Mouse (Mus musculus): ENCODE data around the gene Cir1.
A peak's percentile ranks its signal among the peaks of the same experiment; 100 is the strongest.

The Cir1 gene

GRCm38 (mm10) chr2:73312152-73313116 lies at the start of gene Cir1, which contains the start of gene Scrn3:
Gene Cir1, minus strand, starts transcription at chr2:73312701.
Gene Scrn3, plus strand, starts transcription at chr2:73312601.
- DNase-seq, result peak; percentile 92

- DNase-seq, result no peak
These were observed 48.0 kb upstream of the Cir1 start for GRCm38 (mm10) chr2:73360536-73360935.

GRCm38 (mm10) chr2:73359941-73360340 lies 47.4 kb upstream of the Cir1 start:
- no peak for DNase-seq

- no peak for DNase-seq
These were observed 44.5 kb upstream of the Cir1 start for GRCm38 (mm10) chr2:73357004-73357403.

- peak; percentile 8 for DNase-seq
These were observed 39.5 kb upstream of the Cir1 start for GRCm38 (mm10) chr2:73351927-73352374.

- no peak for DNase-seq
These were observed 39.0 kb upstream of the Cir1 start for GRCm38 (mm10) chr2:73351496-73351895.

- no peak for DNase-seq
These were observed 35.7 kb upstream of the Cir1 start for GRCm38 (mm10) chr2:73348221-73348620.

GRCm38 (mm10) chr2:73347766-73348165 lies 35.3 kb upstream of the Cir1 start:
- DNase-seq, result no peak

GRCm38 (mm10) chr2:73347136-73347535 lies 34.6 kb upstream of the Cir1 start:
- DNase-seq, result no peak

GRCm38 (mm10) chr2:73346345-73347086 lies 34.0 kb upstream of the Cir1 start:
- DNase-seq, result no peak

GRCm38 (mm10) chr2:73345204-73345603 lies 32.7 kb upstream of the Cir1 start:
- DNase-seq, result no peak

GRCm38 (mm10) chr2:73343701-73344100 lies 31.2 kb upstream of the Cir1 start:
- no peak for DNase-seq

- no peak for DNase-seq
These were observed 25.9 kb upstream of the Cir1 start for GRCm38 (mm10) chr2:73338415-73338814.

- DNase-seq, result no peak
These were observed 23.4 kb upstream of the Cir1 start for GRCm38 (mm10) chr2:73335949-73336348.

- DNase-seq, result peak; percentile 51
These were observed 13.4 kb upstream of the Cir1 start for GRCm38 (mm10) chr2:73325871-73326270.

GRCm38 (mm10) chr2:73322991-73323390 lies 10.5 kb upstream of the Cir1 start:
- no peak for DNase-seq

GRCm38 (mm10) chr2:73319218-73319617 lies 6.7 kb upstream of the Cir1 start:
- DNase-seq, result no peak

GRCm38 (mm10) chr2:73317426-73317825 lies 4.9 kb upstream of the Cir1 start:
- no peak for DNase-seq

- DNase-seq, result no peak
These were observed 1.8 kb upstream of the Cir1 start for GRCm38 (mm10) chr2:73314311-73314710.

GRCm38 (mm10) chr2:73313117-73313501 lies 608 bp upstream of the Cir1 start:
- DNase-seq, result peak; percentile 42

- no peak for DNase-seq
These were observed 6.5 kb downstream of the Cir1 start for GRCm38 (mm10) chr2:73306006-73306405.

GRCm38 (mm10) chr2:73304506-73304905 lies 8.0 kb downstream of the Cir1 start:
- DNase-seq, result no peak

- no peak for DNase-seq
These were observed 9.8 kb downstream of the Cir1 start for GRCm38 (mm10) chr2:73302722-73303121.

- no peak for DNase-seq
These were observed 10.5 kb downstream of the Cir1 start for GRCm38 (mm10) chr2:73301979-73302378.
